Mouse (Mus musculus): Measurements from ENCODE around the gene Ctnna3.

GRCm38 (mm10) chr10:63950867-63951266, 521.0 kb downstream of the Ctnna3 start:
- TF ChIP-seq CTCF (IDR thresholded peaks at IDR 0.05; ENCODE audit: low read depth) (no peak), EP300 (IDR thresholded peaks at IDR 0.05; ENCODE audit: low read depth) (no peak)
